Mouse (Mus musculus) midbrain, embryonic 15.5 days (tissue): ENCODE results near the gene Deup1. TPM values are rescaled to one million over a fixed set of nuclear protein-coding genes. Genes with fewer than 3 reads are reported as not detected.

Experiments used
- ATAC-seq: fragments of 200-750 bp; cut with Nextera tagmentation; replicated peaks from 2 replicates; pipeline ENCODE4 v1.8.0; 2017; ENCODE audit warnings: moderate TSS enrichment
- H3K27ac ChIP-seq: fragments of 300-500 bp; sonication (generic); 2 replicates; pipeline ENCODE4 v1.5.1; 2015; ENCODE audit warnings: mild to moderate bottlenecking, inconsistent platforms
- H3K27me3 ChIP-seq: fragments of 300-500 bp; sonication (generic); replicated peaks from 2 replicates; pipeline ENCODE4 v1.6.1; 2015; ENCODE audit warnings: inconsistent platforms
- H3K36me3 ChIP-seq: fragments of 300-500 bp; sonication (generic); replicated peaks from 2 replicates; pipeline ENCODE4 v1.6.1; 2015; ENCODE audit warnings: inconsistent platforms
- H3K4me1 ChIP-seq: fragments of 300-500 bp; sonication (generic); 2 replicates; pipeline ENCODE4 v1.6.1; 2015; ENCODE audit warnings: inconsistent platforms
- H3K4me2 ChIP-seq: fragments of 300-500 bp; sonication (generic); 2 replicates; pipeline ENCODE4 v1.6.1; 2015; ENCODE audit warnings: inconsistent platforms, mild to moderate bottlenecking, moderate library complexity
- H3K4me3 ChIP-seq: fragments of 300-500 bp; sonication (generic); 2 replicates; pipeline ENCODE4 v1.5.1; 2015; ENCODE audit warnings: mild to moderate bottlenecking, inconsistent platforms
- H3K9ac ChIP-seq: fragments of 300-500 bp; sonication (generic); 2 replicates; pipeline ENCODE4 v1.6.1; 2015; ENCODE audit warnings: mild to moderate bottlenecking, inconsistent platforms
- H3K9me3 ChIP-seq: fragments of 300-500 bp; sonication (generic); 2 replicates; pipeline ENCODE4 v1.6.1; 2016; ENCODE audit warnings: inconsistent platforms
- WGBS: fragments of 180-500 bp; shearing (Covaris S2); methylation state at CpG from one replicate; pipeline ENCODE4 v1.1.7; 2015; ENCODE audit warnings: mixed read lengths; 5-methylcytosine and 5-hydroxymethylcytosine counted together
- polyA plus RNA-seq: library from polyadenylated mRNA; unstranded; fragments of >200 nt; fragmentation: Nextera tagmentation; extraction: Ambion mirVana; gene quantifications from 2 replicates; pipeline ENCODE4 v1.2.1, GENCODE M21; 2015

The Deup1 gene
- polyA plus RNA-seq, 1 experiment from 2014 or later = 2.5 TPM

DNA sequence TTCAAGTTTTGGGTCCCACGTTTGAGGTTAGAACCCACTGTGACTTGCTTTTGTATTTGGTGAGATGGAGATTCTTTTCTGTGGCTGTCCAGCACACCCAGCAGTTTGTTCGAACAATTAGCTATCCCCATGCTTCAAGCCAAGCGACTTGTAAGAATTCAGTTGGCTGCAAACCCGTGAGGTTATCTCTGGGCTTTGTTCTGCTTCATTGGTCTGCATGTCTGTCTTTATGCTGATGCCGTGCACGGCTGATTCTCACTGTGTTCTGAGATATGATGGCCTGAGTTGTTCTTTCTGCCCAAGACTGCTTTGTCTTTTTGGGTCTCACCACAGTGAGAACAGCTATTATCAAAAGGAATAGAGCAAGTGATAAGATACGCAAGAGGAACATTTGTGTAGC is 10.7 kb downstream of the Deup1 start:
- Histone ChIP-seq H3K36me3 (no peaks in the 10 kb centered on the region), H3K27ac (no peak overlapping the region), H3K4me3 (no peak overlapping the region), H3K27me3 (no peaks in the 10 kb centered on the region), H3K4me1 (no peaks in the 10 kb centered on the region), H3K9ac (no peak overlapping the region), H3K4me2 (no peak overlapping the region), H3K9me3 (no peaks in the 10 kb centered on the region)
- WGBS = 28% methylated on average over 7 of the region's 7 CpGs
- no peak for ATAC-seq

GRCm38 (mm10) chr9:15616471-15616870 is 11.3 kb downstream of the Deup1 start:
- ATAC-seq = no peak
- H3K27me3 ChIP-seq = no peaks in the 10 kb centered on the region
- no peak overlapping the region for H3K27ac ChIP-seq
- no peaks in the 10 kb centered on the region for H3K9me3 ChIP-seq
- H3K4me3 ChIP-seq = no peak overlapping the region
- no peak overlapping the region for H3K4me2 ChIP-seq
- no peak overlapping the region for H3K9ac ChIP-seq
- H3K36me3 ChIP-seq = no peaks in the 10 kb centered on the region
- WGBS = 79% methylated on average over 6 of the region's 6 CpGs
- no peaks in the 10 kb centered on the region for H3K4me1 ChIP-seq

DNA sequence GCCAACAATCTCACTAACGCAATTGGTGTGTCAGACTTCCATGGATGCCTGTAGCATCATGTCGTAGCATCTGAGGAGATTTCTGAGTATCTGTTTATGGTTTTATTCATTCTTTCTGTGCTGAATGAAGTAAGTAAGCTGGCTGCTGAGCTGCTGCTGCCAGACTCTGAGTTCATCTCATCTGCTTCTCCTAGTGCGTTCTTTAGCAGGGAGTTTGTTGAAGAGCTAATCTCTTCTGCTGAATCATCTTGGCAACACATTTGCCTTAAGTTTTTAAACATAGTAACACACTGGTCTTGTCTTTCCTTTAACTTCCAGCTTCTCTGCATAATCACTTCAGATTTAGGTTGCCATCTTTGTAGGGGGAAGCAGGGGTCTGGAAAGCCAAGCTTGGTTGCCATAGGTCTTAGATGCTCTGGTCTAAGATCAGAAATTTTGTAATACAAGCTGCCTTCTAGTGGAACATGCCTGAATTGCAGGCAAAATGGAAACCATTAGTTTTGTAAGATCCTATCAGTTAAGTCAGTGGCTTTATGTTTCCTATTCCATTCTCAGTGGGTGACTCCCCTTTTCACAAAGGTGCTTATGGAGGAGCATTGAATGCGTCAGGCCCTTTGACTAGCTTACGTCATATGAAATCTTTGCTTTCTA is 18.3 kb downstream of the Deup1 start:
- no peaks in the 10 kb centered on the region for H3K36me3 ChIP-seq
- H3K9me3 ChIP-seq = no peaks in the 10 kb centered on the region
- no peak overlapping the region for H3K4me3 ChIP-seq
- no peak overlapping the region for H3K9ac ChIP-seq
- H3K27me3 ChIP-seq = no peaks in the 10 kb centered on the region
- no peak overlapping the region for H3K27ac ChIP-seq
- WGBS = 94% methylated on average over 5 of the region's 5 CpGs
- H3K4me1 ChIP-seq = no peaks in the 10 kb centered on the region
- no peak overlapping the region for H3K4me2 ChIP-seq
- no peak for ATAC-seq

- H3K4me3 ChIP-seq = no peak overlapping the region
- WGBS = 86% methylated on average over 2 of the region's 2 CpGs
- no peaks in the 10 kb centered on the region for H3K4me1 ChIP-seq
- no peaks in the 10 kb centered on the region for H3K36me3 ChIP-seq
- ATAC-seq = no peak
- H3K9ac ChIP-seq = no peak overlapping the region
- H3K9me3 ChIP-seq = no peaks in the 10 kb centered on the region
- H3K4me2 ChIP-seq = no peak overlapping the region
- H3K27me3 ChIP-seq = no peaks in the 10 kb centered on the region
- no peak overlapping the region for H3K27ac ChIP-seq
Observed at GRCm38 (mm10) chr9:15607601-15608000, 20.1 kb downstream of the Deup1 start.

GRCm38 (mm10) chr9:15603156-15603555 is 24.6 kb downstream of the Deup1 start:
- Histone ChIP-seq H3K4me3 (no peak overlapping the region), H3K9me3 (no peaks in the 10 kb centered on the region), H3K27me3 (no peaks in the 10 kb centered on the region), H3K4me1 (no peaks in the 10 kb centered on the region), H3K4me2 (no peak overlapping the region), H3K36me3 (no peaks in the 10 kb centered on the region), H3K27ac (no peak overlapping the region), H3K9ac (no peak overlapping the region)
- 79% methylated on average over 8 of the region's 8 CpGs for WGBS
- ATAC-seq = no peak

DNA sequence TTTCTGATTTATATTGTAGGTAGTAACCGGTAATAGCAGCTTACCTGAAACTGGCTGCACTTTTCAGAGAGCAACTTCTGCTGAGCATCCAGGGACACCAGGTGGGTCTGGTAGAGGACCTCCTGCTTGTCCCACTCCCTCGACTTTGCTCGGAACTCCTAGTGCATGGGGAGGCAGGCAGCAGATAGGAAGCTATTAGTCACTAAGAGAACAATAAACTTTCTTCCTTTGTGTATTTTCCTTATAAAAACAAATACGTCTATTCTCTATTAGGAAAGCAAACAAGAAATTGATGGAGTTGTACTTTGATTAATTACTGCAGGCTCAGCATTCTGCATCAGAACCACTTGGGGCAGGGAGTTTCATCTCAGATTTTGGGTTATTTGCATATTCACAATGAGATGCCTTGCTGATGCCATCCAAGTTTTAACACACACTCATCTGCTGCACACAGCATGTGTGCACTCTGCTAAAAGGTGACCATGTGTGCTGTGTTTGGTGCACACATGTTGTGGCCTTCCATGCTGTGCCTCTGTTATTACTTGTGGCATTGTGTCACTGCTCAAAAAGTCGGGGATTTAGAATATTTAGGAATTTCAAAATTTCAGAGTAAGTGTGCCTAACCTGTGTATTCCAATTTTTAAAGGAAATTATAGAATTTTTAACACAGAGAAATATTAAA is 26.7 kb downstream of the Deup1 start:
- H3K27ac ChIP-seq = no peak overlapping the region
- H3K9me3 ChIP-seq = no peaks in the 10 kb centered on the region
- H3K36me3 ChIP-seq = no peaks in the 10 kb centered on the region
- H3K9ac ChIP-seq = no peak overlapping the region
- no peaks in the 10 kb centered on the region for H3K27me3 ChIP-seq
- no peak overlapping the region for H3K4me3 ChIP-seq
- WGBS = 75% methylated on average over 5 of the region's 5 CpGs
- H3K4me2 ChIP-seq = no peak overlapping the region
- H3K4me1 ChIP-seq = no peaks in the 10 kb centered on the region
- no peak for ATAC-seq

DNA sequence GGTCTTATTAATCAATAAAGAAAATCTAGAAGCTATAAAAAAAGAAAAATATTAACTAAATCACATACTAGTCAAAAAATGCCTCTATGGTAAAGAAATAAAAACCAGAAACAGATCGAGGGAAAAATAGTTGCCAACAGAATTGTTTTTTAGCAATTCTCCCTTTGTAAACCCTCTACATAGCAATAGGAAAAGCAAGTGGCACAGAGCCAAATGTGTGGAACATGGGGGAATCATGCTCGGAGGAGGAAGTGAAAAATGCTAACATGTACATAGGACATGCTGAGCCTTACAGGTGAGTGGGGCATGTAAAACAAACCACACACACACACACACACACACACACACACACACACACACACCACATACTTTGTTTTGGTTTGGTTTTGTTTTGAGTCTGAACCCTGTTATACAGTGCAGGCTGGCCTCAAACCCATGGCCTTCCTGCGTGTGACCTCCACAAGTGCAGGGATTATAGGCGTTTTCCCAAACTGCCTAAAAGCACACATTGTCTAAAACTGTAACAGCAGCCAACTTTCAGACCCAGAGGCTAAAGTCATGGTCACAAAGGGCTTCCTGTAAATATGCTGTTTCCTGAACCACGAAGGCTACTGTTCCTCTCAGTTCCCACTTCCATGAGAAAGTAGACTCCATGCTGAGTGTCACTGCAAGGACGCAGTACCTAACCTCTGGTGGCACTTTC is 27.4 kb downstream of the Deup1 start:
- Histone ChIP-seq H3K9ac (no peak overlapping the region), H3K4me3 (no peak overlapping the region), H3K4me1 (no peaks in the 10 kb centered on the region), H3K27me3 (no peaks in the 10 kb centered on the region), H3K9me3 (no peaks in the 10 kb centered on the region), H3K36me3 (no peaks in the 10 kb centered on the region), H3K27ac (no peak overlapping the region), H3K4me2 (no peak overlapping the region)
- 74% methylated on average over 6 of the region's 6 CpGs for WGBS
- no peak for ATAC-seq

- H3K27me3 ChIP-seq = no peaks in the 10 kb centered on the region
- no peak overlapping the region for H3K9ac ChIP-seq
- no peak overlapping the region for H3K27ac ChIP-seq
- WGBS = 72% methylated on average over 4 of the region's 4 CpGs
- no peaks in the 10 kb centered on the region for H3K36me3 ChIP-seq
- H3K4me2 ChIP-seq = no peak overlapping the region
- no peak for ATAC-seq
- no peaks in the 10 kb centered on the region for H3K4me1 ChIP-seq
- no peak overlapping the region for H3K4me3 ChIP-seq
- H3K9me3 ChIP-seq = no peaks in the 10 kb centered on the region
Observed at GRCm38 (mm10) chr9:15596598-15596997, 31.1 kb downstream of the Deup1 start.

GRCm38 (mm10) chr9:15594148-15594547 is 33.6 kb downstream of the Deup1 start:
- no peak overlapping the region for H3K9ac ChIP-seq
- H3K27me3 ChIP-seq = no peaks in the 10 kb centered on the region
- ATAC-seq = no peak
- 88% methylated on average over 4 of the region's 4 CpGs for WGBS
- no peak overlapping the region for H3K4me3 ChIP-seq
- no peaks in the 10 kb centered on the region for H3K4me1 ChIP-seq
- no peak overlapping the region for H3K27ac ChIP-seq
- no peak overlapping the region for H3K4me2 ChIP-seq
- no peaks in the 10 kb centered on the region for H3K36me3 ChIP-seq
- no peaks in the 10 kb centered on the region for H3K9me3 ChIP-seq

- no peaks in the 10 kb centered on the region for H3K4me1 ChIP-seq
- ATAC-seq = no peak
- no peak overlapping the region for H3K9ac ChIP-seq
- H3K4me3 ChIP-seq = no peak overlapping the region
- 73% methylated on average over 6 of the region's 6 CpGs for WGBS
- H3K27me3 ChIP-seq = no peaks in the 10 kb centered on the region
- H3K36me3 ChIP-seq = no peaks in the 10 kb centered on the region
- H3K27ac ChIP-seq = no peak overlapping the region
- H3K4me2 ChIP-seq = no peak overlapping the region
- no peaks in the 10 kb centered on the region for H3K9me3 ChIP-seq
Observed at GRCm38 (mm10) chr9:15587157-15587854, 40.4 kb downstream of the Deup1 start.

- Histone ChIP-seq H3K27me3 (no peaks in the 10 kb centered on the region), H3K9ac (no peak overlapping the region), H3K27ac (no peak overlapping the region), H3K9me3 (no peaks in the 10 kb centered on the region), H3K36me3 (no peaks in the 10 kb centered on the region), H3K4me3 (no peak overlapping the region), H3K4me2 (no peak overlapping the region), H3K4me1 (no peaks in the 10 kb centered on the region)
- WGBS = 92% methylated on average over 1 of the region's 1 CpGs
- no peak for ATAC-seq
Observed at GRCm38 (mm10) chr9:15585956-15586355, 41.8 kb downstream of the Deup1 start.

DNA sequence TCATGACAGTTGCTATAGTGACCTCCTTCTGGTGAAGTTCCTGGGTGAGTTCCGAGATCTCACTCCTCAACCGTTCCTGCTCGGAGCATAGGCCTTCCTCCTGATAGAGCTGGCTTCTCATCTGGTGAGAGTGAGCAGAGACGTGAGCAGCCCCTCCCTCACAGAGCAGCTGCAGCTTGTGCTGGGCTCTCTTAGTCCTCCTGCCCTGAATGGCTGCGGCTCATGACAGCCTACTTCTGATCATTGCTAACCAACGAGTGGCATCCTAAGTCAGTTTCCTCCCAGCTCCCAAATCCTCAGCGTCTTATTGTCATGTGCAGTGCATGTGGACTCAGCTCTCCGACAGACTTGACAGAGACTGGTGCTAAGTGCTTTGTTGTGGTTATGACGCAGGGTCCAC is 43.5 kb downstream of the Deup1 start:
- Histone ChIP-seq H3K9me3 (no peaks in the 10 kb centered on the region), H3K9ac (no peak overlapping the region), H3K4me2 (no peak overlapping the region), H3K4me1 (no peaks in the 10 kb centered on the region), H3K27ac (no peak overlapping the region), H3K4me3 (no peak overlapping the region), H3K36me3 (no peaks in the 10 kb centered on the region), H3K27me3 (no peaks in the 10 kb centered on the region)
- no peak for ATAC-seq
- WGBS = 88% methylated on average over 9 of the region's 9 CpGs
